Mouse (Mus musculus) mouse embryonic stem cell (cell line): ENCODE data around the gene S1pr5.
"Not testable (repeated sequence)": the region's sequence is repeated elsewhere in the genome, so short reads cannot be mapped to it uniquely, and the experiment has no call there.

Source experiments
- in situ Hi-C, 2 experiments: fragments of 300-500 bp; cut with MboI; formaldehyde crosslinking; loops; 1 replicate in 1 of 2; 3 replicates in 1 of 2; pipeline ENCODE4 v1.14.3; 2019 to 2020; ENCODE audit warnings: low sequenced_read_pairs in 2 of 2, low pct_unique_long_range_greater_than_20kb in 1 of 2, mixed read lengths in 1 of 2; ENCODE audit not compliant: unreplicated experiment in 1 of 2

The S1pr5 gene

DNA sequence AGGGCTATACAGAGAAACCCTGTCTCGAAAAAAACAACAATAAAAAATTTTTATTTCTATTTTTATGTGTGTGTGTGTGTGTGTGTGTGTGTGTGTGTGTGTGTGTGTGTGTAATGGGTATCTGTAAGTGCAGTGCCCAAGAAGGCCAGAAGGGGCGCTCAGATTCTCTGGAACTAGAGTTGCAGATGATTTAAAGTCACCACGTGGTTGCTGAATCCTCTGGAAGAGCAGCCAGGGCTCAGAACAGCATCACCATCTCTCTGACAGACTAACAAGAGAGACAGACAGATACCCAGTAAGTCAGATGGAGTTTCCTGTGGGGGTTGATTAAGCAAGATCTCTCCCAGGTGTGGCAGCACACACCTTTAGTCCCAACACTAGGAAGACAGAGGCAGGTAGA is 28.4 kb downstream of the S1pr5 start:
- in situ Hi-C loops = no loop called here

DNA sequence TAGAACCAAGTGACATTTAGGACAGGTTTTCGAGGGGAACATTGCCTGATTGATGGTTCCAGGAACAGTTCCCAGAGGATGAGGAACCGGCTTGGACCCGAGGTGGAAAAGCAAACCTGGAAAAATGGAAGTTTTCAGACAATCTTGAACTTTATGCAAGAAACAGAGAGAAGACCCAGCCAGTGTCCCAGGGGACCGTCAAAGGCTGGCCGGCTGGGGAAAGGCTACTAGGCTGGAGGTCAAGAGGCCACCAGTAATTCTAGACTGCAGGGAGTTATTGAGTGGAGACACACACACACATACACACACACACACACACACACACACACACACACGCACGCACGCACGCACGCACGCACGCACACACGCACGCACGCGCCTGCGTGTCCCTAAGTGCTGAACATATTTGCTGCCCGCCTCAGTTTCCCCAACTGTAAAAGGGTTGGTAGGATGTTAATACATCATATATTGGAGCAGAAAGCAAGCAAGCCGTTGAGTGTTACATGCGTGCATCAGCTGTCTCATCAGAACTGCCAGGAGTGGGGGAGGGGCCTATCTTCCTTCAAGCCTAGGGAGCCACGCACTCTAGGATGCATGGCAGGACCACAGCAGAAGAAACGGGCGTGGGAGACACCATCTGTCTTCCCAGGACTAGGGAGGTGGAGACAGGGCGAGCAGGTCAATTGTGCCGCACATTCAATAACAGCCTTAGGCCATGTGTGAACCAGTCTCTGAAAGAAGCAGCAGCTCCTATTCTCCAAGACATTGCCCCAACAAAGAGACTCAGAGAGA is 32.0 kb downstream of the S1pr5 start:
- in situ Hi-C loops = no loop called here

DNA sequence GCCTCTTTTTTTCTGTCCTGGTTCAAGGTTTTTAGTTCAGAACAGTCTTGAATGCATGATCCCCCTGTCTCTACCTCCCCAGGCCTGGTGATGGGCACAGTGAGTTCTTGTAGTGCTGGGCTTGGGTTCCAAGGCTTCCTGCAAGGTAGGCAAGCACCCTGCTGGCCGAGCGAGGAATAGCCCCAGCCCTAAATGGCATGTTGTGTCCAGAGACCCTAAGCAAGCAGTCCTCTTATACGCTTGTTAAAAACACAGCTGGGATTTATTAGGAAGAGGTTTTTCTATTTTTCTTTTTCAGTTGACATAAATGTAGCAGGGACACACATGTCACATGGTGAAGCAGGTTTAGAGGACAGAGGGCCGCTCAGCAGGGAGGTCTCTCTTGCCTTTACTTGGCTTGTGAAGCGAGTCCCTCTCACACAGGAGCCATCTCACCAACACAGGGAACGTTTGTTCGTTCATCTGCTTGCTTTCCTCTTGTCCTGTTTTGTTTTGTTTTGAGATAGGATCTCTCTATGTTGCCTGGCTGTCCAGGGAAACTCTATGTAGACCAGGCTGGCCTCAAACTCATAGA is 34.5 kb downstream of the S1pr5 start:
- in situ Hi-C loops = no loop called here

DNA sequence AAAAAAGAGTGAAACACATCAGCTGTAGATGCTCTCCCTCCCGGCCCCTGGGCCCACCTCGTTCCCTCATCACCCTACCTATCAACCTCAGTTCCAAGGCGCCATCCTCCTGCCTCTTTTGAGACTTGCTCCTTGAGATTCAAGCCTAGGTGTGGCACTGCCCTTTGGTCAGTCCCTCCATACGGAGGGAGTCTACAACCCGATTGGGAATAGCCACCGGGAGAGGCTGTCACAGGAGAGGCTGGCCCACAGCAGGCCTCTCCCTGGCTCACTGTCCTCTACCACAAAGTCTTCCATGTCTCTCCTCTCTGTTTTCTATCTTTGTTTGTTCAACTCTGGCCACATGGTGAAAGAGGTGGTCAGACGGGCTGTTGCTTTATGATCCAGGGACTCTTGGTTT is 36.6 kb downstream of the S1pr5 start:
- in situ Hi-C loops = no loop called here

DNA sequence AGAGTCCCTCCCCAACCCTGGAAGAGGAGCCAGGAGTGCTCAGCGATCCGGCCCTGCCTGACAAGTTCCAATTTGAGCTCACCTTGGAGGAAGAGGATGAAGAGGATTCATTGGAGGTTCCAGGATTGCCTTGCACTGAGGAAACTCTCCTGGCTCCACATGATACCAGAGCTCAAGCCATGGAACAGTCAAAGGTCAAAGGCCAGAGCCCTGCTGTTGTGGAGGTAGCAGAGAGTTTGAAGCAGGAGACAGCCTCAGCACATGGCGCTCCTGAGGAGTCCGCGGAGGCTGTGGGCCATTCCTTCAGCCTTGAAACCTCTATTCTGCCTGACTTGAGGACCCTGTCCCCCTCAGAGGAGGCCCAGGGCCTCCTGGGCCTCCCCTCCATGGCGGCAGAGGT is 37.4 kb downstream of the S1pr5 start:
- in situ Hi-C loops = no loop called here

DNA sequence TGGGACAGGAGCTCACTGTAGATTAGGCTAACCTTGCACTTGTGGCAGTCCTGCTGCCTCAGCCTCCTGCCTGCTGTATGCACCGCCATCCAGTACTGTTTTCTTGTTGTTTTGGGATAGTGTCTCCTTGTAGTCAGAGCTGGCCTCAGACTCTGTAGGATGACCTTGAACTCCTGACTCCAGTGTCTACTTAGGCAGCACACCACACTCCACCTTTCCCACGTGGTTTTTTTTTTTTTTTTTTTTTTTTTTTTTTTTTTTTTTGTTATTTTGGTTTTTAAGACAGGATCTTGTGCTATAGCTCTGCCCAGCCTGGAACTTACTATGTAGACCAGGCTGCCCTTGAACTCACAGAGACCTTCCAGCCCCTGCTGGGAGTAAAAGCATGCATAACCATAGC is 39.6 kb downstream of the S1pr5 start:
- in situ Hi-C loops = no loop called here

DNA sequence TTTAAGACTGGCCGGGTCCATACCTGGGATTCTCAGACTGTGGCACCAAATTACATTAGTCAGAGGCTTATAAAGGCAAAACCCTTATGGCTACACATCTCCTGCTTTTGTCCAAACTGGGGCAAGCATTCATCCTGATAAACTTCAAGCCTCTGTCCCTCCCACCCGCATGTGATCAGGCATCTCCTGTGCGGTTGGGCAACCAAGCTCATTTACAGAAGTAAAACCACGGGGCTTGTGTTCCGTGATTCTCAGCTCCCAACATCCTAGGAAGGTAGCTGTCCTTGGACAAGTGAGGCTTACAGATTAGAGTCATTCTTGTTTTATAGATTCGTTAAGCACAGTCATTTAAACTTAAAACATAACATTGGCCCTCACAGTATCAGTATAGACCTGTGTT is 41.4 kb downstream of the S1pr5 start:
- in situ Hi-C loops = no loop called here

DNA sequence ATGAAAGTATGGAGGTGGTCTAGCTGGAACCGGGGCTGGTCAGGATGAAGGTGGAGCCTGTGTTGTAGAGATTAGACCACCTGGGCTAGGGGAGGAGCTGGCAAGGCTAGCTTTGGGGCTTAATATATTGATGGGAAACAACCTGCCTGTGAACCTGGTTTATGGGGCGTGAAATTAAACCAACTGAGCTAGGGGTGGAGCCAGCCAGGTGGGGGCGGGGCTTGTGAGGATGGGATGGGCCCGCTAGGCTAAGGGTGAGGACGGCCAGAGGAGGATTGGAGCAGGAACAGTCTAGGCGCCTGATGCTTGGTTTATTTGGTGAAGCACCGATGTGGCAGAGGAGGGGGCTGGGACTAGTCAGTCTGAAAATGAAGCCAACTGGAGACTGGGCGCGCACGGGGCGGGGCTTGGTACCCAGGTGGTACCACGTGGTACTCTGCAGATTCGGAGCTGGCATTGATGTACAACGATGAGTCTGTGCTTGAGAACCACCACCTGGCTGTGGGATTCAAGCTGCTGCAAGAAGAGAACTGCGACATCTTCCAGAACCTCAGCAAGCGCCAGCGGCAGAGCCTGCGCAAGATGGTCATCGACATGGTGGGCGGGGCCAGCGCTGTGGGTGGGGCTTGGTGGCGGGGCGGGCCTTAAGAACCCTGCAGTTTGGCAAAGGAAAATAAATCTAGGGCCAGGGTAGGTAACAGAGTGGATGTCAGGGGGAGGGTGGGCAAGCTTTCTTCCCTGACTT is 43.5 kb downstream of the S1pr5 start:
- in situ Hi-C loops = no loop called here

DNA sequence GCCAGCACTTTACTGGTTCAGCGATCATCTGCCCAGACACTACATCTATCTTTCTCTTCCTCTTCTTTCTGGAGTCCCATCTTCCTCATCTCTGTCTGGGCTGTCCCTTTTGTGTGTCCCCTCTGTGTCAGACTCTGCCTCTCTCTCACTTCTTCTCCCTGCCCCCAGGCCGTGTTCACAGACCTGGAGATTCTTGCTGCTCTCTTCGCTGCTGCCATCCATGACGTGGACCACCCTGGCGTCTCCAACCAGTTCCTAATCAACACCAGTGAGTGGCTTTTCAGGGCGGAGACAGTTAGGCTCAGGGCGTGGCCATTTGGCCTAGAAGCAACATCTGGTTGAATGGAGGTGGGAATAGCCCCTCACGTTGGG is 44.1 kb downstream of the S1pr5 start:
- in situ Hi-C loops = no loop called here

DNA sequence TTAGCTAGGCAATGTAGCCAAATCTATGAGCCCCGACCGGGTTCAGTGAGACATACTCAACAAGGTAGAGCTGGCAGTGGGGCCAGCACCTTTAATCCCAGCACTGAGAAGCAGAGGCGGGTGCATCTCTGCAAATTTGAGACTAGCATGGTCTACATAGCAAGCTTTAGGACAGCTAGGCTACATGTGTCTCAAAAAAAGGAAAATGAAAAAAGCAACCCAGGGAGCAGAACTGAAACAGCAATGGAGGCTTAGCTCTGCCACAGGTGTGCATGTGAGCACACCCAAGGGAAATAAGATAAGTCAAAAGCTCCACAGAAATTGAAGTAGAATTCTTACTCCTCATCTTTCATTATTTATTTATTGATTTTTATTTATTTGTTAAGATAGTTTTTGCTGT is 49.3 kb downstream of the S1pr5 start:
- in situ Hi-C loops = no loop called here

DNA sequence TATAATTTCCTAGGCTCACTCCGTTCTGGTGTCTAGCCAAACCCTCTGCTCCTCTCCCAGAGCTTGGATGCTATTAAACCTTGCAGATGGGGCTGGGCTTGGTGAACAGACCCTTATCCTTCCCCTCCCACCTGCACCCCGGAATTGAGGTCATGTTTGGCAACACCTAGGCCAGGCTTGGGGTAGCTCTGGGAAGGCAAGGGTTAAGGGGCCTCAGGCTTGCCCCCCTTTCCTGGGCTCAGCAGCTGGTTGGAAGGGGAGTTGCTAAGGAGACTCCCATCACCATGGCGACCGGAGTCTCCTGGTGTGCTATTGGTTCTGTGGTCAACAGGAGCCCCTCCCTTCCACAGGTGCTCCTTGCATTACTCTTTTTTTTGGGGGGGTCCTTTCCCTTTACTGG is 50.3 kb downstream of the S1pr5 start:
- in situ Hi-C loops = no loop called here

DNA sequence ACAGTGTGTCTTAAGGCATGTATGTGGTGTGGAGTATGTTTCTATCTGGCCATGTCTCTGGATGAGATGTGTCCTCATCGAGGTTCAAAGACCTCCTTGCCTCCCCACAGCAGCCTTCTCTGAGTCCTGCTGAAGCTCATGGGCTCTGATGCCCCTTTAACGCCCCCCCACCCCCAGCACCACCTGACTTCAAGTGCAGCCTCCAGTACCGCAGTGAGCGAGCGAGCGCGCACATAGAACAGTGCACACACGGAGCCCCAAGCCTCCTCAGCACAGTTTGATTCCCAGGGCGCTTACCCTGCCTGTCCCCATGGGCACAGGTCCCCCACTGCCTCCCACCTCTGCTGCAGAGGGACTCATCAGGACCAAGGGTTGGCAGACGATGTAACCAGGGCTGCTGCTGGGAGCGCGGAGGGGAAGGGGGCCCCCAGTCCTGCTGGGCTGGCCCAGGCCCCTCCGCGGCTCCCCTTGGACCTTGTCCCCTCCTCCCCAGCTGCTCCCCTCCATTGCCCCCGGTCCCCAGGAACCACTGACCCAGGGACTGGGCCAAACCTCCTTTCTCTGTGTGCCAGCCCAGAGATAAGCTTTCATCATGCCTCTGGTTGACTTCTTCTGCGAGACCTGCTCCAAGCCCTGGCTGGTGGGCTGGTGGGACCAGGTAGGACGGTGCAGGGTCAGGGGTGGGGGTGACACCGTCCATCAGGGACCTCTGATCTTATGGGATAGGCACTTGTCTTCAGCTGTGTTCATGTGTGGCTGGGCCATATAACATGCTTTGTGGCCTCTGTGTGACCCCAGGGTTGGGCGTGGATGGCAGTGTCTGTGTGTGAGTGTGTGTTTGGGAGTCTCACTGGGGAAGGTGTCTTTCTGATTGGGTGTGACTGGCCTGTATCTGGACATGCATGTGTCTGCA is 51.5 kb downstream of the S1pr5 start:
- in situ Hi-C loops = no loop called here

DNA sequence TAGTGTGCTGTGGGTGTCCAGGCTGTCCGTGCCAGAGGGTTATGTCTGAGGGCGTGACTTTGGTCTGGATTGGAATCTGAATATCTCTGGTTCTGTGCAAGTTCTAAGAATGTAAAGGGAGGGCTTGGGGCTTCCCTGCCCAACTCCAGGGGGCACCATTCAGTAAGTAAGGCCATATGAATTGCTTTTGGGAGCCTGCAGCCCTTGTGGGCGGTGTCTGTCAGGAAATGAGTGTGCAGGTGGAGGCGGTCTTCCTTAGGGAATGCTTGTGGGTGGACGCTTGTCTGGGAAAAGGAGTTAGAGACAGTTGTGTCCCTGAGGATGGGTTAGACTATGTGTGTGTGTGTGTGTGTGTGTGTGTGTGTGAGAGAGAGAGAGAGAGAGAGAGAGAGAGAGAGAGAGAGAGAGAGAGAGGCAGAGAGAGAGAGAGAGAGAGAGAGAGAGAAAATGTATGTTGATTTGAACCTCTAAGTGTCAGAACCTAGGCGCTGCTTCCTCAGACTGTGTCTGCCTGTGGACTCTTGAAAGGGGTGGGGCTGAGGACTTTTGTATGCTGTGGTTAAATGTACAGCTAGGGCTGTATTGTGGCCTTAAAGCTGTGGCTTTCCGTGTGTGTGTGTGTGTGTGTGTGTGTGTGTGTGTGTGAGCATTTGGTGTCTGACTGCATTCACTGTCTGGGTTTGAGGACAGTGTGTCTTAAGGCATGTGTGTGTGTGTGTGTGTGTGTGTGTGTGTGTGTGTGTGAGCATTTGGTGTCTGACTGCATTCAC is 52.3 kb downstream of the S1pr5 start:
- in situ Hi-C loops = not testable (repeated sequence)

DNA sequence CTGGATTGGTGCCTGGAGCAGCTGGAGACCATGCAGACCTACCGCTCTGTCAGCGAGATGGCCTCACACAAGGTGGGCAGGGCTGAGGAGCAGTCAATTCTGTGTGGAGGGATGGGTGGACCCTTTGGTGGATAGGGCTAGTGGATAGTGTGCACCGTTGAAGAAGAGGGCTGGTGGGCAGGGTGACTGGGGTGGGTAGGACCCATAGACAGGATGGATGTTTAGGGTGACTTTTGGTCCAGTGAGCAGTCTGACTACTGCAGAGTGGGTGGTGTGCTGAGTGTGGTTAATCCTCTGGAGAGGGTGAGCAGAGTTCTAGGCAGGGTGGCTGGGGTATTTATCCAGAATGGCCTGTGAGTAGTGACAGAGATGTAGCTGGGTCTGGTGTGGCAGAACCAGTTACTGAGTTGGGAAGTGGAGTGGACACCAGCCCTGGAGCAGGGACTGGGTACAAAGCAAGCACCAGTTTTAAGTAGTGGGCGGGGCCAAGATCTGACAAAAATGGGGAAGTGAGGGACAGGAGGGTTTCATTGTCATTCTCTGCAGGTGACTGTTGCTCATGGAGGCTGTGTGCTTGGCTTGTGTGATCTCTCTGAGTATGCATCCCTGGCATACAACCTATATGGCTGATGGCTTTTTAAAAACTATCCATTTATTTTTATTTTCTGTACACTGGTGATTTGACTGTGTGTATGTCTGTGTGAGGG is 53.3 kb downstream of the S1pr5 start:
- in situ Hi-C loops = no loop called here

DNA sequence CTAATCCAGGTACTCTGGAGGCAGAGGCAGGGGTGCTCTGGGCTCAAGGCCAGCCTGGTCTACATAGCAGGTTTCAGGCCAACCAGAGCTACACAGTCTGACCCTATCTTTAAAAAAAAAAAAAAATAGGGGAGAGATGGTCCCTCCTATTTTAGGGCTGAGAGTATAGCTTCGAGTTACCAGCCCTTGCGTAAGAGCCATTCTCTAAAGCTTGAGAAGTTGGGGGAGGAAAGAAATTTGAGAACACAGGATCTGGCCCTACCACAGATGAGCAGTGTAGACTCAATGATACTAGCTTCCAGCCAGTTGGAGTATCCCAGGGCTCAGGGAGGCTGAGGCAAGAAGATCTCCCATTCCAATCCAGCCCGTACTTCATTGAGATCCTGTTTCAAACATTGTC is 54.5 kb downstream of the S1pr5 start:
- in situ Hi-C loops = no loop called here
